Mouse (Mus musculus) CH12.LX (cell line): ENCODE data around the gene March2. TPM values are rescaled to one million over a fixed set of nuclear protein-coding genes. Genes with fewer than 3 reads are reported as not detected.

Experiments used
- DNase-seq: peaks from one replicate; pipeline ENCODE4 v3.0.0-alpha.2; 2013; ENCODE audit errors: extremely low read depth
- H3K27ac ChIP-seq: 2 replicates; pipeline ENCODE4 v1.5.1; 2012; ENCODE audit warnings: low read depth, mild to moderate bottlenecking, control low read depth, moderate library complexity; ENCODE audit not compliant: insufficient read depth
- H3K27me3 ChIP-seq: replicated peaks from 2 replicates; pipeline ENCODE3; 2012; ENCODE audit warnings: inconsistent platforms
- H3K36me3 ChIP-seq, 2 experiments: replicated peaks in 1 of 2; 2 replicates each; pipeline versions ENCODE3 to v1.6.1; 2012; ENCODE audit warnings: inconsistent platforms in 1 of 2, low read length in 1 of 2, mild to moderate bottlenecking in 1 of 2, mixed read lengths in 1 of 2, moderate library complexity in 1 of 2; ENCODE audit not compliant: control insufficient read depth in 1 of 2, insufficient read depth in 1 of 2
- H3K4me1 ChIP-seq, 2 experiments: 2 replicates each; pipeline ENCODE4 v1.6.1; 2012; ENCODE audit warnings: inconsistent platforms in 1 of 2, moderate library complexity in 1 of 2; ENCODE audit not compliant: insufficient read depth in 2 of 2, control insufficient read depth in 1 of 2
- H3K4me2 ChIP-seq: 2 replicates; pipeline ENCODE4 v1.6.1; 2012; ENCODE audit warnings: low read depth, mild to moderate bottlenecking, control low read depth; ENCODE audit not compliant: poor library complexity, insufficient read depth, severe bottlenecking
- H3K4me3 ChIP-seq, 3 experiments: fragments of 150-350 bp in 1 of 3; sonication (generic) in 1 of 3; replicated peaks in 1 of 3; 2 replicates each; pipeline versions ENCODE3 to v1.5.1; 2011 to 2012; ENCODE audit warnings: low read depth in 2 of 3, low read length in 2 of 3, mild to moderate bottlenecking in 2 of 3, moderate library complexity in 2 of 3, control low read depth in 1 of 3, improper control_type of control experiment in 1 of 3, inconsistent platforms in 1 of 3, mixed read lengths in 1 of 3; ENCODE audit not compliant: poor library complexity in 1 of 3
- H3K79me2 ChIP-seq: replicated peaks from 2 replicates; pipeline ENCODE4 v1.6.1; 2012; ENCODE audit warnings: mild to moderate bottlenecking, moderate library complexity; ENCODE audit not compliant: control insufficient read depth, poor library complexity, insufficient read depth, severe bottlenecking; ENCODE audit errors: extremely low read depth
- H3K9ac ChIP-seq: 2 replicates; pipeline ENCODE4 v1.6.1; 2012; ENCODE audit warnings: low read depth, mild to moderate bottlenecking, control low read depth, moderate library complexity; ENCODE audit not compliant: insufficient read depth
- H3K9me3 ChIP-seq: replicated peaks from 2 replicates; pipeline ENCODE3; 2012; ENCODE audit warnings: low read length, inconsistent platforms, mixed read lengths
- BHLHE40 ChIP-seq: IDR thresholded peaks from 2 replicates; pipeline ENCODE4 v1.6.1; 2011; ENCODE audit warnings: mild to moderate bottlenecking, low read depth, low read length, improper control_type of control experiment
- CHD1 ChIP-seq: IDR thresholded peaks from 2 replicates; pipeline ENCODE4 v1.6.1; 2012; ENCODE audit warnings: low read depth, low read length, improper control_type of control experiment, inconsistent platforms
- CTCF ChIP-seq, 2 experiments: IDR thresholded peaks in 1 of 2; conservative IDR thresholded peaks in 1 of 2; 2 replicates each; pipeline ENCODE4 v1.5.1; 2011 to 2012; ENCODE audit warnings: low read depth in 2 of 2, low read length in 2 of 2, improper control_type of control experiment in 1 of 2, inconsistent platforms in 1 of 2, mild to moderate bottlenecking in 1 of 2, moderate library complexity in 1 of 2
- EP300 ChIP-seq: IDR thresholded peaks from 2 replicates; pipeline ENCODE4 v1.6.1; 2011; ENCODE audit warnings: low read length, improper control_type of control experiment
- GABPA ChIP-seq: IDR thresholded peaks from 2 replicates; pipeline ENCODE4 v1.6.1; 2012; ENCODE audit warnings: low read depth, low read length, improper control_type of control experiment, inconsistent platforms; ENCODE audit not compliant: insufficient replicate concordance
- IRF4 ChIP-seq: IDR thresholded peaks from 2 replicates; pipeline ENCODE4 v1.6.1; 2014; ENCODE audit warnings: low read depth, mild to moderate bottlenecking, inconsistent platforms, low read length, improper control_type of control experiment
- JUND ChIP-seq: conservative IDR thresholded peaks from 2 replicates; pipeline ENCODE4 v1.6.1; 2011; ENCODE audit warnings: low read depth, low read length, improper control_type of control experiment
- KAT2A ChIP-seq: IDR thresholded peaks from 2 replicates; pipeline ENCODE4 v1.6.1; 2012; ENCODE audit warnings: low read length, improper control_type of control experiment, inconsistent platforms; ENCODE audit not compliant: insufficient replicate concordance
- MAX ChIP-seq: IDR thresholded peaks from 2 replicates; pipeline ENCODE4 v1.6.1; 2011; ENCODE audit warnings: low read length, improper control_type of control experiment
- MEF2A ChIP-seq: IDR thresholded peaks from 2 replicates; pipeline ENCODE4 v1.6.1; 2014; ENCODE audit warnings: low read depth, mild to moderate bottlenecking, inconsistent platforms, low read length, improper control_type of control experiment, borderline replicate concordance
- MXI1 ChIP-seq: IDR thresholded peaks from 2 replicates; pipeline ENCODE4 v1.6.1; 2011; ENCODE audit warnings: mild to moderate bottlenecking, low read depth, low read length, improper control_type of control experiment
- NELFE ChIP-seq: IDR thresholded peaks from 2 replicates; pipeline ENCODE4 v1.6.1; 2011; ENCODE audit warnings: low read depth, low read length, improper control_type of control experiment
- NRF1 ChIP-seq: IDR thresholded peaks from 2 replicates; pipeline ENCODE4 v1.6.1; 2014; ENCODE audit warnings: low read depth, mild to moderate bottlenecking, inconsistent platforms, low read length, improper control_type of control experiment, moderate library complexity
- POLR2A ChIP-seq: IDR thresholded peaks from 2 replicates; pipeline ENCODE4 v1.6.1; 2011; ENCODE audit warnings: low read depth, mild to moderate bottlenecking, improper control_type of control experiment, low read length
- RCOR1 ChIP-seq: conservative IDR thresholded peaks from 2 replicates; pipeline ENCODE4 v1.6.1; 2012; ENCODE audit warnings: low read depth, mild to moderate bottlenecking, inconsistent platforms, low read length, improper control_type of control experiment
- SIN3A ChIP-seq: IDR thresholded peaks from 2 replicates; pipeline ENCODE4 v1.6.1; 2012; ENCODE audit warnings: low read length, improper control_type of control experiment, inconsistent platforms
- SMC3 ChIP-seq: IDR thresholded peaks from 2 replicates; pipeline ENCODE4 v1.6.1; 2011; ENCODE audit warnings: low read depth, low read length, improper control_type of control experiment
- TBP ChIP-seq: conservative IDR thresholded peaks from 2 replicates; pipeline ENCODE4 v1.6.1; 2011; ENCODE audit warnings: low read depth, low read length, improper control_type of control experiment
- UBTF ChIP-seq: IDR thresholded peaks from 2 replicates; pipeline ENCODE4 v1.6.1; 2012; ENCODE audit warnings: low read depth, mild to moderate bottlenecking, inconsistent platforms, low read length, improper control_type of control experiment, moderate library complexity
- USF2 ChIP-seq: conservative IDR thresholded peaks from 2 replicates; pipeline ENCODE4 v1.6.1; 2011; ENCODE audit warnings: low read depth, low read length, improper control_type of control experiment
- ZC3H11A ChIP-seq: IDR thresholded peaks from 2 replicates; pipeline ENCODE4 v1.6.1; 2012; ENCODE audit warnings: low read depth, mild to moderate bottlenecking, inconsistent platforms, low read length, improper control_type of control experiment
- ZMIZ1 ChIP-seq: IDR thresholded peaks from 2 replicates; pipeline ENCODE4 v1.6.1; 2012; ENCODE audit warnings: low read depth, mild to moderate bottlenecking, inconsistent platforms, low read length, improper control_type of control experiment
- dilution Hi-C: fragments of 300-500 bp; cut with MboI; formaldehyde crosslinking; loops from 2 replicates; pipeline ENCODE4 v1.14.3; 2020; ENCODE audit warnings: low sequenced_read_pairs; ENCODE audit not compliant: extremely low pct_unique_long_range_greater_than_20kb, extremely low pct_ligation_motif_present
- in situ Hi-C: fragments of 300-500 bp; cut with MboI; formaldehyde crosslinking; loops from 3 replicates; pipeline ENCODE4 v1.14.3; 2019; ENCODE audit warnings: low sequenced_read_pairs, low pct_ligation_motif_present, low pct_unique_long_range_greater_than_20kb, mixed read lengths
- polyA plus RNA-seq: library from polyadenylated mRNA; unstranded; fragments of >175 nt; gene quantifications from 2 replicates; pipeline ENCODE4 v1.2.1, GENCODE M21; 2012; ENCODE audit warnings: low read depth; ENCODE audit not compliant: insufficient read length
- total RNA-seq, 2 experiments: library from RNA; depleted of rRNA; stranded (reverse); fragments of 300-350 nt in 1 of 2; fragments of >200 nt in 1 of 2; gene quantifications; 2 replicates each; pipeline ENCODE4 v1.2.3; 2012 to 2014

The March2 gene
- total and polyA plus RNA-seq, 3 experiments: 9.2 to 12.2 (median 9.3) TPM

- Histone ChIP-seq H3K9ac (no peak overlapping the region), H3K27me3 (no peaks in the 10 kb centered on the region), H3K27ac (no peak overlapping the region), H3K79me2 (peaks cover 33% of the 10 kb centered on the region), H3K4me1 (peaks cover 0 to 42% of the 10 kb centered on the region in 2 experiments; a peak in 2 of 4 replicates), H3K4me2 (no peak overlapping the region), H3K36me3 (peaks cover 6 to 58% of the 10 kb centered on the region in 2 experiments), H3K9me3 (no peaks in the 10 kb centered on the region), H3K4me3 (no peak overlapping the region)
- dilution Hi-C loops: no loop called here
- no peak for DNase-seq
- in situ Hi-C loops: no loop called here
- no peak for TF ChIP-seq POLR2A
- no peak for TF ChIP-seq CTCF (conservative IDR thresholded peaks at IDR 0.05 in 1 of 2, IDR thresholded peaks at IDR 0.05 in 1 of 2; ENCODE audit: low read depth in 2 of 2, low read length in 2 of 2)
- no peak for TF ChIP-seq TBP
- no peak for TF ChIP-seq NELFE
- no peak for TF ChIP-seq EP300
- no peak for TF ChIP-seq MXI1
- TF ChIP-seq USF2: no peak
- TF ChIP-seq NRF1: no peak
- no peak for TF ChIP-seq JUND
Measured at GRCm38 (mm10) chr17:33756108-33756790, 37.8 kb upstream of the March2 start.

- H3K36me3 ChIP-seq: peaks cover 9 to 65% of the 10 kb centered on the region in 2 experiments
- peak; percentile 13 for DNase-seq
- peaks cover 0 to 42% of the 10 kb centered on the region in 2 experiments; a peak in 2 of 4 replicates for H3K4me1 ChIP-seq
Measured at GRCm38 (mm10) chr17:33755418-33756107, 37.1 kb upstream of the March2 start.

More at GRCm38 (mm10) chr17:33755418-33756107, 37.1 kb upstream of the March2 start:
- no peak overlapping the region for H3K4me3 ChIP-seq
- no peak overlapping the region for H3K27ac ChIP-seq
- dilution Hi-C loops: no loop called here
- H3K79me2 ChIP-seq: peaks cover 33% of the 10 kb centered on the region
- in situ Hi-C loops: no loop called here
- no peak overlapping the region for H3K4me2 ChIP-seq
- H3K27me3 ChIP-seq: no peaks in the 10 kb centered on the region
- no peaks in the 10 kb centered on the region for H3K9me3 ChIP-seq
- no peak overlapping the region for H3K9ac ChIP-seq
- no peak for TF ChIP-seq MEF2A
- TF ChIP-seq MXI1: no peak
- no peak for TF ChIP-seq ZC3H11A
- TF ChIP-seq SIN3A: no peak
- TF ChIP-seq ZMIZ1: no peak
- TF ChIP-seq UBTF: no peak
- TF ChIP-seq EP300: no peak
- no peak for TF ChIP-seq MAX
- TF ChIP-seq NELFE: no peak
- no peak for TF ChIP-seq IRF4
- TF ChIP-seq BHLHE40: no peak
- TF ChIP-seq SMC3: no peak
- TF ChIP-seq KAT2A: no peak
- no peak for TF ChIP-seq GABPA
- no peak for TF ChIP-seq RCOR1
- no peak for TF ChIP-seq CHD1
